ENCODE assay signal across 8 mouse cellular contexts in the genomic region with DNA sequence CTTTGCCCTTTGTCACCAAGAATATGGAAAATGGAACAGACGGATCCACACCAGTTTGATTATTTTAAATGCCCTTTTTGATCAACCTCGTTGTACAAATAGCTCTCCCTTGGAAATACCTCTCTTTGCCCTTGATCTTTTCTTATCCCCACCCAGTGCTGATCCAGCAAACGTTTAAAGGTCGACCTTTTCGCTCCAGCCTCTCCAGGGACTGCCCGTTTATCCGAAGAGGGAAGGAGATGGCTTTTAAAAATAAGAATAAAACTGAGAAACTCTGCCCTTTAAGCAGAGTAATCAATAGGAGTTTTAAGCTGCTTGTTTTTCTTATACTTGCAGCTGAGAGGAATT. TPM values are rescaled to one million over a fixed set of nuclear protein-coding genes. Genes with fewer than 3 reads are reported as not detected.
DNase-seq lines count a peak whose midpoint lies in the region; ATAC-seq and TF ChIP-seq lines count a peak whose summit lies in the region.

No protein-coding gene starts in this region.

- TF ChIP-seq CTCF in liver, postnatal 0 days (IDR thresholded peaks at IDR 0.05; ENCODE audit: low read depth), result no peak

- H3K4me3 ChIP-seq in heart, embryonic 14.5 days (ENCODE audit: control insufficient read depth in 1 of 2, insufficient read depth in 1 of 2, low read depth in 1 of 2, low read length in 2 of 2), result peak overlapping the region; percentile 93 to 98
- peak overlapping the region; percentile 96 for H3K4me3 ChIP-seq in hindbrain, embryonic 11.5 days (ENCODE audit: low read depth, low read length)
- peak overlapping the region; percentile 100 for H3K4me3 ChIP-seq in liver, postnatal 0 days (ENCODE audit: low read depth, low read length)

- WGBS in heart, embryonic 14.5 days, result under 1% methylated on average over 7 of the region's 7 CpGs
- WGBS in hindbrain, embryonic 11.5 days, result 1% methylated on average over 7 of the region's 7 CpGs
- WGBS in liver, postnatal 0 days (ENCODE audit: insufficient replicate concordance), result 13% methylated on average over 7 of the region's 7 CpGs

- no peak for DNase-seq in heart, adult 9 months (ENCODE audit: low spot score in 2 of 2)
- peak; percentile 46 for DNase-seq in R1 (ENCODE audit: low read depth, low spot score)
- DNase-seq in hindbrain, embryonic 11.5 days (ENCODE audit: low spot score), result no peak
- DNase-seq in liver, postnatal 0 days, result no peak
- DNase-seq in cerebellum, postnatal 10 days, result no peak
- no peak for DNase-seq in retina, postnatal 1 day
- DNase-seq in frontal cortex, postnatal 14 days (ENCODE audit: low spot score in 2 of 2), result no peak

- ATAC-seq in heart, embryonic 14.5 days (ENCODE audit: insufficient number of reproducible peaks, insufficient read depth, low FRiP score, low read depth), result no peak
- no peak for ATAC-seq in hindbrain, embryonic 11.5 days (ENCODE audit: low FRiP score)
- no peak for ATAC-seq in liver, postnatal 0 days

- peaks cover 18% of the 10 kb centered on the region for H3K36me3 ChIP-seq in heart, embryonic 14.5 days (ENCODE audit: control insufficient read depth, insufficient read depth, low read length)
- H3K36me3 ChIP-seq in hindbrain, embryonic 11.5 days (ENCODE audit: control insufficient read depth, insufficient read depth, low read length), result peaks cover 6% of the 10 kb centered on the region; the same call in 1 of the 2 replicates
- H3K36me3 ChIP-seq in liver, postnatal 0 days (replicated peaks; ENCODE audit: insufficient read depth, low read length), result peaks cover 10% of the 10 kb centered on the region

- H3K27me3 ChIP-seq in heart, embryonic 14.5 days (ENCODE audit: control insufficient read depth, insufficient read depth, low read length), result no peaks in the 10 kb centered on the region
- no peaks in the 10 kb centered on the region for H3K27me3 ChIP-seq in hindbrain, embryonic 11.5 days (ENCODE audit: control insufficient read depth, insufficient read depth, low read length)
- no peaks in the 10 kb centered on the region for H3K27me3 ChIP-seq in liver, postnatal 0 days (ENCODE audit: insufficient read depth, low read length)

- peak overlapping the region; percentile 87 to 98 for H3K27ac ChIP-seq in heart, embryonic 14.5 days (replicated peaks in 1 of 2; ENCODE audit: control insufficient read depth in 1 of 2, insufficient read depth in 1 of 2, low read depth in 2 of 2, low read length in 2 of 2)
- H3K27ac ChIP-seq in hindbrain, embryonic 11.5 days (ENCODE audit: low read depth, low read length), result peak overlapping the region; percentile 98
- peak overlapping the region; percentile 98 for H3K27ac ChIP-seq in liver, postnatal 0 days (ENCODE audit: low read depth)

- no peaks in the 10 kb centered on the region for H3K9me3 ChIP-seq in heart, embryonic 14.5 days (ENCODE audit: control insufficient read depth, low read length)
- no peaks in the 10 kb centered on the region for H3K9me3 ChIP-seq in hindbrain, embryonic 11.5 days (ENCODE audit: control insufficient read depth, low read length)
- no peaks in the 10 kb centered on the region for H3K9me3 ChIP-seq in liver, postnatal 0 days (ENCODE audit: low read length)

- peak overlapping the region; percentile 100 for H3K9ac ChIP-seq in heart, embryonic 14.5 days (ENCODE audit: low read length)
- peak overlapping the region; percentile 82 for H3K9ac ChIP-seq in hindbrain, embryonic 11.5 days (ENCODE audit: low read depth, low read length)
- peak overlapping the region; percentile 99 for H3K9ac ChIP-seq in liver, postnatal 0 days (replicated peaks)

- TF ChIP-seq EP300 in liver, postnatal 0 days (IDR thresholded peaks at IDR 0.05; ENCODE audit: low read depth), result no peak

- peak overlapping the region; percentile 71 for H3K4me2 ChIP-seq in heart, embryonic 14.5 days (ENCODE audit: low read length)
- peak overlapping the region; percentile 67 for H3K4me2 ChIP-seq in hindbrain, embryonic 11.5 days (replicated peaks; ENCODE audit: low read depth, low read length)
- H3K4me2 ChIP-seq in liver, postnatal 0 days (ENCODE audit: low read depth, low read length), result peak overlapping the region; percentile 97

- peaks cover 2 to 14% of the 10 kb centered on the region in 2 experiments; a peak in 3 of 4 replicates for H3K4me1 ChIP-seq in heart, embryonic 14.5 days (ENCODE audit: control insufficient read depth in 2 of 2, insufficient read depth in 2 of 2, low read length in 2 of 2)
- peaks cover 4% of the 10 kb centered on the region for H3K4me1 ChIP-seq in hindbrain, embryonic 11.5 days (replicated peaks; ENCODE audit: control insufficient read depth, insufficient read depth, low read length)
- H3K4me1 ChIP-seq in liver, postnatal 0 days (ENCODE audit: insufficient read depth), result peaks cover 4% of the 10 kb centered on the region; the same call in 1 of the 2 replicates

RNA-seq across cellular contexts. Expression of gene Tob1, which starts 1.2 kb away (rescaled TPM):
- 38.2 and 40.9 TPM in 2 replicates for polyA plus RNA-seq in heart, embryonic 14.5 days (2014; fragmentation: Nextera tagmentation; extraction: Ambion mirVana)
- polyA plus RNA-seq in hindbrain, embryonic 11.5 days (2014; fragmentation: Nextera tagmentation; extraction: Ambion mirVana), result 36.7 and 38.9 TPM in 2 replicates
- 47.8 and 53.1 TPM in 2 replicates for polyA plus RNA-seq in liver, postnatal 0 days (2015; fragmentation: Nextera tagmentation; extraction: Ambion mirVana)

RNA-seq across cellular contexts. Expression of gene Wfikkn2, which starts 33.3 kb away (rescaled TPM):
- 1.3 and 1.6 TPM in 2 replicates for polyA plus RNA-seq in heart, embryonic 14.5 days (2014; fragmentation: Nextera tagmentation; extraction: Ambion mirVana)
- polyA plus RNA-seq in hindbrain, embryonic 11.5 days (2014; fragmentation: Nextera tagmentation; extraction: Ambion mirVana), result 0.95 and 1.8 TPM in 2 replicates
- polyA plus RNA-seq in liver, postnatal 0 days (2015; fragmentation: Nextera tagmentation; extraction: Ambion mirVana), result 0.39 and 0.54 TPM in 2 replicates
